Mouse (Mus musculus) bone marrow macrophage, adult 2 months (primary cell): ENCODE measurements around the gene Tcea3. TPM values are rescaled to one million over a fixed set of nuclear protein-coding genes. Genes with fewer than 3 reads are reported as not detected.

Experiments
- H3K27ac ChIP-seq: 2 replicates; pipeline ENCODE4 v1.5.1; 2012; ENCODE audit warnings: low read depth, low read length; ENCODE audit not compliant: insufficient read depth
- H3K4me1 ChIP-seq: 2 replicates; pipeline ENCODE4 v1.6.1; 2012; ENCODE audit warnings: low read length; ENCODE audit not compliant: control insufficient read depth, insufficient read depth
- H3K4me3 ChIP-seq: 2 replicates; pipeline ENCODE4 v1.5.1; 2012; ENCODE audit warnings: mild to moderate bottlenecking, low read length, moderate library complexity; ENCODE audit not compliant: insufficient read depth
- CTCF ChIP-seq: IDR thresholded peaks from 2 replicates; pipeline ENCODE4 v1.5.1; 2012; ENCODE audit warnings: low read depth, mild to moderate bottlenecking, low read length, moderate library complexity
- POLR2A ChIP-seq: IDR thresholded peaks from 2 replicates; pipeline ENCODE4 v1.6.1; 2012; ENCODE audit warnings: mild to moderate bottlenecking, low read depth, low read length, borderline replicate concordance
- polyA plus RNA-seq: library from polyadenylated mRNA; stranded (reverse); fragments of >200 nt; gene quantifications from 2 replicates; pipeline ENCODE4 v1.2.4, GENCODE M21; 2012; ENCODE audit not compliant: missing spikeins, insufficient read depth, insufficient read length

Gene Tcea3
- 6.9 and 7.8 TPM in 2 replicates for polyA plus RNA-seq

GRCm38 (mm10) chr4:136247729-136248463 lies at the start of gene Tcea3:
Tcea3 (plus strand) TSS chr4:136247729.
- no peak for TF ChIP-seq POLR2A
- TF ChIP-seq CTCF = no peak
- Histone ChIP-seq H3K4me1 (no peaks in the 10 kb centered on the region), H3K4me3 (peak within 1 kb of the TSS; percentile 26), H3K27ac (no peak within 1 kb of the TSS)

GRCm38 (mm10) chr4:136198846-136199245 lies 48.7 kb upstream of the Tcea3 start:
- TF ChIP-seq CTCF (no peak), POLR2A (no peak)
- Histone ChIP-seq H3K4me1 (no peaks in the 10 kb centered on the region), H3K4me3 (no peak overlapping the region), H3K27ac (no peak overlapping the region)

DNA sequence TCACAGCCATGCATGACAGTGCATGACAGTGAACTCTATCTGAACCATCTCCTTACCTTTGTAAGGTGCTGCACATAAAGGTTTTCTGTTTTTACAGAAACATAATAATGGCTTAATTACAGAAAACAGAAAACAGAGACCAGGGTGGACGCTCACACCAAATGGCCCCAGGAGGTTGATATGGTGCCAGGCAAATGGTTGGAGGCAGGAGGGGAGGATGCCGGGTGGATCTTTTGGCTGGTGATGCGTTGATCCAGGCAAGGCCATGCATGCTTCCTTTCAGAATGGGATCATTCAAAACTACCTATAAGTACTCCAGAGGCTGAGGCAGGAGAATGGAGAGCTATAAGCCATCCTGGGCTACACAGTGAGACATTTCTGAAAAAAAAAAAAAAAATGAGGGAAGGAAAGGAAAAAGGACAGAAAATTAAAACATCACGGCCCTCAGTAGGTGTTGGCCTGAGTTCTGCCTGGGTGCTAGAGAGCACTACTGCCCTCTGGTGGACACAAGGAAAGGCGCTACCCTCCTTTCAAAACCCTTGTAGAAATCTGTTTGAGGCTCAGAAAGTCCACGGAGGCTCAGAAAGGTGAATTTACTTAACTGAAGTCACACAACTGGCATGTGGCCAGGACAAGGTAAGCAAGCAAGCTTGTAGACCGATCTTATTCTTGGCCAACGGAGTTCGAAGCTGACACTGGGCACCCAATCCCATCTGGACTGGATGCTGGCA lies 47.8 kb upstream of the Tcea3 start:
- Histone ChIP-seq H3K4me3 (no peak overlapping the region), H3K4me1 (no peaks in the 10 kb centered on the region), H3K27ac (no peak overlapping the region)
- TF ChIP-seq POLR2A (no peak), CTCF (peak; percentile 80)

- Histone ChIP-seq H3K27ac (no peak overlapping the region), H3K4me1 (peaks cover 4% of the 10 kb centered on the region), H3K4me3 (no peak overlapping the region)
- TF ChIP-seq POLR2A = no peak
- TF ChIP-seq CTCF = peak; percentile 97
Observed at GRCm38 (mm10) chr4:136202509-136202908, 45.0 kb upstream of the Tcea3 start.

DNA sequence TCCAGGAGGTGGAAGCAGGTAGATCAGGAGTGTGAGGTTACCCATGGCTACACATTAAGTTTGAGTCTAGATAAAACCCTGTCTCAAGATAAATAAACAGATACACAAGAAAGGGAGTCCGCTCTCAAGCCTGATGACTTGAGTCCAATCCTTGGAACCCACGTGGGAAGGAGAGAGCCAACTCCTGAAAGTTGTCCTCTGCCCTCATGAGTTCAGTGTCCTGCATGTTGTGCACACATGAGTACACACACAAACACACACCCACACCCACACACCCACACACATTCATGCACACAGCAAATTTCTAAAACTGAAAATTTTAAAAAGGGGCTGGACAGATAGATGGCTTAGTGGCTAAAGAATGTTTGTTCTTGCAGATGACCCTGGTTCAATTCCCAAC lies 42.8 kb upstream of the Tcea3 start:
- no peak overlapping the region for H3K4me3 ChIP-seq
- no peak for TF ChIP-seq POLR2A
- TF ChIP-seq CTCF = no peak

DNA sequence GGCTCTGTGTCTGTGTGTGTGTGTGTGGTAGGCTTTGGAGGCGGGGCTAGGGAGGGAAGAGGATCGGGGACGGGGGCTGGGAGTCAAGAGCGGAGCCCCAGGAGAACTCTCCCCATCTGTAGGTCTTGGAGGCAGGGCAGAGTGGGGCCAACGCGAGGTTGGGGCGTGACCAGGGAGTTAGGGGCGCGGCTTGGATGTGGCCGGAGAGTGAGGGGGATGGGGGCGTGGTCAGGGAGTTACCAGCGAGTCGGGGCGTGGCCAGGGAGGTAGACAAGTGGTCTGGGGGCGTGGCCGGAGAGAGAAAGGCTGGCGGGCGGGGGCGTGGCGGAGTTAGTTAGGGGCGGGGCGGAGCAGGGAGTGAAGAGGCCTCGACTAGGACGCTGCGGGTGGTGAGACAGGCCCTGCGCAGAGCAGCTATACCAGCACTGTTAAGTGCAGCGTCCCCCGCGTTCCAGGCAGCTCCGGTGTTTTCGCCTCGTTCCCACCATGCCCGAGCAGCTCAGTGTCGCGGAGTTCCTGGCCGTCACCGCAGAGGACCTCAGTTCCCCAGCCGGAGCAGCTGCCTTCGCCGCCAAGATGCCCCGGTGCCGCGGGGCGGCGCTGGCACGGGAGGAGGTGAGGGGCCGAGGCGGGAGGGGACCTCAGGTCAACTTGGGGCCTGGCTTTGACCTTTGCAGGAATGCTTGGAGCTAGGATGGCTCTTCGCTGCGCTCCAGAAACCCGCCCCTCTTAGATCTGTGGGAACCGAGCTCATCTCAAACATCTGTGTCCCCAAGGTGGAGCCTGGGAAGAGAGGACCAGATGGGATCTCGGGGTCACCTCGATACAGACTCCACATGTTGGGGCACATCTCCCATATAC lies 41.3 kb upstream of the Tcea3 start, which contains the start of gene Asap3:
Gene Asap3, plus strand, starts transcription at position 333 of the 861 bp plus-strand sequence.
- Histone ChIP-seq H3K4me3 (peak within 1 kb of the TSS; percentile 67), H3K27ac (no peak within 1 kb of the TSS), H3K4me1 (peaks cover 11% of the 10 kb centered on the region)
- TF ChIP-seq CTCF (no peak), POLR2A (peak; percentile 41; the same call in 1 of the 2 replicates)

More for the DNA sequence above, 42.8 kb upstream of the Tcea3 start:
- Histone ChIP-seq H3K27ac (no peak overlapping the region), H3K4me1 (peaks cover 11% of the 10 kb centered on the region)

DNA sequence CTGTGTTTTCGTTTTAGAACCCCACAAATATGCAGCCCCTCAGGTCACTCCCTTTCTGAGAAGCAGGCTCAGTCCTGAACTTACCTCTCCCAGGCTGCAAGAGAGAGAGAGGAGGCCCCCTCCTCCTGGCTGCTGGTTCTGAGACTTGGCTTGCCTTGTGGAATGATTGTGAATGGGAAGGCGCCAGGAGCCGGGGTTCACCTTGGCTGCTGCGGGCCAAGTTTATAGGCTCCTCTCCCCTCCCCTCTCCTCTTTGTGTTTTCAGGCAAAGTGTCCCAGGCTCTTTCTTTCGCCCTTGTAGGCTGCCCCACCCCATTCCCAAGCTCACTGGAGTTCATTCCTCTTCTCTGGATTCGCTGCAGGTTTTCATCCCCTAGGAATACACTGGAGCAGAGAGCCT lies 40.6 kb upstream of the Tcea3 start:
- no peak overlapping the region for H3K27ac ChIP-seq
- no peak for TF ChIP-seq POLR2A
- no peak for TF ChIP-seq CTCF
- H3K4me1 ChIP-seq = peaks cover 11% of the 10 kb centered on the region
- peak overlapping the region; percentile 67 for H3K4me3 ChIP-seq

- peaks cover 11% of the 10 kb centered on the region for H3K4me1 ChIP-seq
- H3K27ac ChIP-seq = no peak overlapping the region
- no peak overlapping the region for H3K4me3 ChIP-seq
- TF ChIP-seq POLR2A (no peak), CTCF (no peak)
Observed at GRCm38 (mm10) chr4:136210931-136211330, 36.6 kb upstream of the Tcea3 start.

GRCm38 (mm10) chr4:136213629-136214028 lies 33.9 kb upstream of the Tcea3 start:
- Histone ChIP-seq H3K27ac (no peak overlapping the region), H3K4me3 (no peak overlapping the region), H3K4me1 (no peaks in the 10 kb centered on the region)
- no peak for TF ChIP-seq CTCF
- no peak for TF ChIP-seq POLR2A
